Mouse (Mus musculus) spleen, postnatal 14 days (tissue): Measurements from ENCODE around the gene Ccdc115.

Experiments
- DNase-seq, 2 experiments: peaks; one replicate each; pipeline ENCODE4 v3.0.0; 2021 to 2022; ENCODE audit warnings: low spot score in 2 of 2

Gene Ccdc115

DNA sequence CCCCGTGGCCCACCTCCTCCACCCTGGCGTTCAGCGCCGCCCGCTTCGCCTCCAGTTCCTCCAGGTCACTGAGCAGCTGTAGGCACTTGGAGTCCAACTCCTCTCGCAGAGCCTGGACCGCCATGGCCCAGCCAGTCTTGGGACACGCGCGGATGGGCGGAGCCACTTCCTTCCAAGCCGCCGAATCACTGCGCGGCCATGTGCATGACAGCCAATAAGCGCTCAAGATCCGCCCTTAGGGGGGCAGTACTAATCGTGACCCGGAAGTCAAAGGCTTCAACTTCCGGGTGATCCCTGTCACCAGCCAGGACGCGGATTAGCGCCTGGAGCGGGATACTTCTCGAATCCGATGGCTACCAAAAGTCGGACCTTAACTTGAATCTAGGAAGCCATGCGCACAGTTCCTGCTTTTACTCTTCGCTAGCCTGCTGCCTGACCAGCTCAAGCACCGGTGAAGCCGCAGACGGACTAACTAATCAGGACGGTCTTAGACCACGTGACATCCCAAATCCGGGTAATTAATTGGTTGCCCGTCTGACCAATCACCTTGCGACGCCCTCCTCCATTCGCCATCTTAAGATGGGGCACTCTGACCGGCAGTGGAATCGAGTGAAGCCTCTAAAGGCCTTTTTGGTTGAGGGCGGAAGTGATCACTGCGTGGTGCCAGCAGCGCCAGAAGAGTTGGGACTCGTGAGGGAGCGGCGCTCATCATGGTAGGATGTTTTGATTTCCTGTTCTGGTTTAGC, at the start of gene Ccdc115, which contains the start of gene Imp4:
Gene Ccdc115, minus strand, starts transcription at position 458 of the 746 bp plus-strand sequence.
Gene Imp4, plus strand, starts transcription at position 637 of the 746 bp plus-strand sequence.
- DNase-seq = peak; percentile 82 to 90

- no peak for DNase-seq
These were observed 47.9 kb upstream of the Ccdc115 start for GRCm38 (mm10) chr1:34487383-34487782.

- peak; percentile 47 to 52 for DNase-seq
These were observed 46.2 kb upstream of the Ccdc115 start for GRCm38 (mm10) chr1:34485461-34486188.

DNA sequence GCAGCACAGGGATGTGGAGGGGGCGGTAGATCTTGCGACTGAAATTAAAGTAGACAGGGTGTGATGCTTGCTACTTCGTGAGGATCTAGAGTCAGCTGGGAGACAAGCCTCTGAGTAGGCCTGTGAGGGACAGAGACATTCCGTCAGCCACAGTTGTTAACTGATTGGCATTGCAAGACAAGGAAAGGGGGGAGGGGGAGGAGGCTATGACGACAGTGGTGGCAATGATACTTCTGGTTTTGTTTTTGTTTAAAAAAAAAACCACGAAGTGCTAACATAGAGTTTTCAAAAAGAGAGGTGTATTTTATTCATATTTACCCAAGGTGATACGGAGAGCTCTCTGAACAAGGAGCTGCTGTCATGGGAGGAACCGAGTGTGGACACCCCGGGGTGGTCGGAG, 45.0 kb upstream of the Ccdc115 start:
- no peak for DNase-seq

- no peak for DNase-seq
These were observed 42.6 kb upstream of the Ccdc115 start for GRCm38 (mm10) chr1:34481920-34482669.

GRCm38 (mm10) chr1:34480801-34481200, 41.3 kb upstream of the Ccdc115 start:
- DNase-seq = no peak

DNA sequence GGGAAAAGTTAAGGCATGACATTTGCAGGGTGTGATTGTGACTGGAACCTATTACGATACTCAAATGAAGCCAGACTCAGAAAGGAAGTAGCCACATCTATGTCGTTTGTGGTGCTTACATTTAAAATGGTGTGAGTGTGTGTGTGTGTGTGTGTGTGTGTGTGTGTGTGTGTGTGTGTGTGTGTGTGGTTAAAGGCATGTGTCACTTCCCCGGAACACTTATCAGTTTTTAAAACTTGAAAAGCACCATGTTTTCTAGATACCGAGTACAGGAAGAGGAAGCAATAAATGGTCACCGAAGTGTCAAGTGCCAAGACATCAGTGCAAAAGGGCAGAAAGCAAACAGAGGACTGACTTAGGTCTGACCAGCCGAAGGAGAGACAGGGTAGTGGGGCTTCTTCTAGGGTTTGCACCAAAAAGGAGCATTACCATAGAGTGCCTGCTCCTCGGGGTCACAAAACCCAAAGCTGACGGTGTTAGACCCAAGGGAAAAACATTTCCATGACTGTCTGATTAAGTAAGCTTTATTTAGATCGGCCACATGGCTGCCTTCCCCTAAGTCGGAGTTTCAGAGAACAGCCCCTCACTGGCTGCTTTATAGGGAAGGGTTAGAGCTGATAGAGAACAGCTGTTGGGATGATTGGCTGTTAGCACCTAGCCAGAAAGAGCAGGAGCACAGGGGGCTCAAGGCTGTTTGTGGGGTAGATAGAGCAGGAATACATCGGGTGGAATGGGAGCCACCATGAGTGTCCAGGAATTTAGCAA, 39.6 kb upstream of the Ccdc115 start:
- no peak for DNase-seq

GRCm38 (mm10) chr1:34472427-34473300, 33.2 kb upstream of the Ccdc115 start:
- DNase-seq = peak; percentile 61 to 64

DNA sequence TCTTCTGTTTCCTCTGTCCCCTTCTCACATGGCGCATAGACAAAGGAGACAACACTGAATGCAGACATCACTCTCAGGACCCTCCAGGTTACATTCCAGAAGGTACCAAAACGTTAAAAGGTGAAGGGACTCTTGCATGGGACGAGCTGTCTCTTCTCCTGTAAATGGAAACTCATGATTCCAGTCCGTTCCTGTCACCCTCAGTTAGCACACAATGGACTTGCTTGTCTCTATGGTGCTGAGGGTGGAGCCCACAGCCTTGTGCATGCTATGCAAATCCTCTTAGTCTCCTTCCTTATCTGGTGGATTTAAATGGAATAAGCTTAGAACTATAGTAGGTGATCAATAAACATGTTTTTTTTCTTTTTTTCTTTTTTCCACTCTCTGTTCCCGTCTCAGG, 30.3 kb upstream of the Ccdc115 start:
- DNase-seq = no peak

- DNase-seq = no peak
These were observed 29.0 kb upstream of the Ccdc115 start for GRCm38 (mm10) chr1:34468500-34468899.

GRCm38 (mm10) chr1:34468051-34468450, 28.6 kb upstream of the Ccdc115 start:
- DNase-seq = no peak

GRCm38 (mm10) chr1:34465445-34465844, 26.0 kb upstream of the Ccdc115 start:
- no peak for DNase-seq

- no peak for DNase-seq
These were observed 24.9 kb upstream of the Ccdc115 start for GRCm38 (mm10) chr1:34464310-34464817.

DNA sequence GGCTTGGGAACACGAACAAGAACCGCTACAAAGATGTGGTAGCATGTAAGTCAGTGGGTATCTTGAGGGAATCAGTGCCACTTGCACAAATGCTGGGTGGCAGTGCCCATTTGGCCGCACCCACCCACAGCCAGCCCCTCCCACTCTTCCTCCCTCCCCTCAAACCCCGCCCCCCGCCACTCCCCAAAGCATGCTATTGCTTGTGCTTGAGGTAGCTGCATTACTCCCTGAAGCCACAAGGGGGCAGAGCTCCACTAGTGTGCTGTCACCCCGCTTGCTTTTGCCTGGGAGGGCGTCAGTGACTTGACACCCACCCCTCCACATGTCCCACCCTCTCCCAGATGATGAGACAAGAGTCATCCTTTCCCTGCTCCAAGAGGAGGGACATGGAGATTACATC, 23.3 kb upstream of the Ccdc115 start:
- peak; percentile 56 to 78 for DNase-seq

- DNase-seq = no peak
These were observed 20.6 kb upstream of the Ccdc115 start for GRCm38 (mm10) chr1:34460061-34460441.

GRCm38 (mm10) chr1:34459284-34460060, 20.0 kb upstream of the Ccdc115 start, which contains the start of gene Ptpn18:
Gene Ptpn18, plus strand, starts transcription at chr1:34459762.
- DNase-seq = peak; percentile 83 to 89

GRCm38 (mm10) chr1:34458431-34458830, 19.0 kb upstream of the Ccdc115 start:
- no peak for DNase-seq

GRCm38 (mm10) chr1:34443124-34443523, 3.7 kb upstream of the Ccdc115 start:
- no peak for DNase-seq

DNA sequence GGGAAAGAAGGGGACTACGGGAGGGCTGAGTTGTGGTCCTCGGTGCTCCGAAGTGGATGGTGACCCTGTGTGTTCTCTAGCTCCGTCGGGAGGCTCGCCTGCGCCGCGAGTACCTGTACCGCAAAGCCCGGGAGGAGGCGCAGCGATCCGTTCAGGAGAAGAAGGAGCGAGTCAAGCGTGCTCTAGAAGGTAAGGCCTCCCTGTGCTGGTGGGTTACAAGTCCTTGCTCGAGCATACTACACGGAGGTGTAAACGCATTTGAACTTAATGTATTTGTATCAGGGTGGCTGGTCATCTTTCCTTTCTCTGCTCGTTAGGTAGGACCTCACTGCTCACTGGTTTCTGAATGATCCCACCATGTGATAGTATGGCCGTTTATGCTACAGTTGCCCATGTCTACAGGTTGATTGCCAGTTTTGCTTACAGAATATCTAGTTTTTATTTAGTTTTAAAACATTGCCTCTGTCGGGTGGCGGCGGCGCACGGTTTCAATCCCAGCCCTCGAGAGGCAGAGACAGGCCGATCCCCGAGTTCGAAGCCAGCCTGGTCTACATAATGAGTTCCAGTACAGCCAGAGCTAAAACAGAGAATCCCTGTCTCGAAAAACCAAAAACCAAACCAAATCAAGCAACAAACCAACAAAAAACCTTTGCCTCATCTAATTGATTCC, 624 bp upstream of the Ccdc115 start:
- DNase-seq = no peak
